Mouse (Mus musculus) heart, postnatal 0 days (tissue): ENCODE data around the gene Wdr25.

Experiments used
- CTCF ChIP-seq: IDR thresholded peaks from 2 replicates; pipeline ENCODE4 v1.5.1; 2016; ENCODE audit warnings: antibody characterized with exemption, control low read depth, low read depth
- EP300 ChIP-seq: IDR thresholded peaks from 2 replicates; pipeline ENCODE4 v1.6.1; 2016; ENCODE audit warnings: antibody characterized with exemption, low read depth

DNA sequence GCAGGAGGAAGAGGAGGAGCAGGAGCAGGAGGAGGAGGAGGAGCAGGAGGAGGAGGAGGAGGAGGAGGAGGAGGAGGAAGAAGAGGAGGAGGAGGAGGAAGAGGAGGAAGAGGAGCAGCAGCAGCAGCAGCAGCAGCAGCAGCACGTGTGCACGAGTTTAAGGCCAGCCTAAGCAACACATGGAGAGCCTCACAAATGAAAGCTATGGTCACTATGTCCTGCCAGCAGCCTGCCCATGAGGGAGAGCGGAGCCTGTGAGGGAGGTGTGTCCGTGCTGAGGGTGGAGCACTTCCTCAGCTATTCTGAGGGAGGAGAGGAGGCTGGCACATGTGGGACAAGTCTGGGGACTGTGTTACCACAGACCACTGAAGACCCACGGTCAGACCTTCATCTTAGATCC is 20.3 kb upstream of the Wdr25 start:
- no peak for TF ChIP-seq EP300
- no peak for TF ChIP-seq CTCF
